Mouse (Mus musculus) liver, embryonic 14.5 days (tissue): ENCODE results near the gene Lrba. TPM values are rescaled to one million over a fixed set of nuclear protein-coding genes. Genes with fewer than 3 reads are reported as not detected.

Experiments
- ATAC-seq: fragments of 200-750 bp; cut with Nextera tagmentation; 2 replicates; pipeline ENCODE4 v1.8.0; 2017; ENCODE audit warnings: moderate number of reproducible peaks, mild to moderate bottlenecking, moderate library complexity; ENCODE audit not compliant: insufficient read depth
- DNase-seq, 3 experiments: peaks; one replicate each; pipeline ENCODE4 v3.0.0-alpha.2; 2012 to 2013; ENCODE audit warnings: low read depth in 3 of 3, low spot score in 3 of 3
- H3K27ac ChIP-seq: fragments of 300-500 bp; sonication (generic); 2 replicates; pipeline ENCODE4 v1.5.1; 2014; ENCODE audit warnings: moderate library complexity, mild to moderate bottlenecking, control low read depth, inconsistent platforms
- H3K27me3 ChIP-seq: fragments of 300-500 bp; sonication (generic); 2 replicates; pipeline ENCODE4 v1.6.1; 2014; ENCODE audit warnings: mild to moderate bottlenecking, low read length, moderate library complexity; ENCODE audit not compliant: control insufficient read depth, insufficient read depth
- H3K36me3 ChIP-seq: fragments of 300-500 bp; sonication (generic); replicated peaks from 2 replicates; pipeline ENCODE4 v1.6.1; 2014; ENCODE audit warnings: low read depth; ENCODE audit not compliant: control insufficient read depth, insufficient read depth
- H3K4me1 ChIP-seq, 2 experiments: fragments of 200-500 bp in 1 of 2; fragments of 300-500 bp in 1 of 2; sonication (generic) in 1 of 2; replicated peaks; 2 replicates each; pipeline ENCODE4 v1.6.1; 2012 to 2014; ENCODE audit warnings: antibody characterized with exemption in 1 of 2, inconsistent platforms in 1 of 2, low read length in 1 of 2; ENCODE audit not compliant: control insufficient read depth in 2 of 2, insufficient read depth in 2 of 2
- H3K4me2 ChIP-seq: fragments of 300-500 bp; sonication (generic); 2 replicates; pipeline ENCODE4 v1.6.1; 2014; ENCODE audit warnings: low read depth, mild to moderate bottlenecking, control low read depth, moderate library complexity
- H3K4me3 ChIP-seq, 2 experiments: fragments of 200-500 bp in 1 of 2; fragments of 300-500 bp in 1 of 2; sonication (generic) in 1 of 2; 2 replicates each; pipeline ENCODE4 v1.5.1; 2012 to 2014; ENCODE audit warnings: low read depth in 2 of 2, low read length in 2 of 2, mild to moderate bottlenecking in 2 of 2, control low read depth in 1 of 2, inconsistent platforms in 1 of 2, moderate library complexity in 1 of 2; ENCODE audit not compliant: insufficient read depth in 1 of 2
- H3K9ac ChIP-seq: fragments of 300-500 bp; sonication (generic); replicated peaks from 2 replicates; pipeline ENCODE4 v1.6.1; 2014; ENCODE audit warnings: mild to moderate bottlenecking, control low read depth, moderate library complexity
- H3K9me3 ChIP-seq: fragments of 300-500 bp; sonication (generic); 2 replicates; pipeline ENCODE4 v1.6.1; 2016; ENCODE audit warnings: low read length, mixed read lengths; ENCODE audit not compliant: control insufficient read depth
- CTCF ChIP-seq: IDR thresholded peaks from 2 replicates; pipeline ENCODE4 v1.5.1; 2016; ENCODE audit warnings: antibody characterized with exemption, low read depth, control low read depth
- EP300 ChIP-seq: IDR thresholded peaks from 2 replicates; pipeline ENCODE4 v1.6.1; 2016; ENCODE audit warnings: antibody characterized with exemption, low read depth
- WGBS: fragments of 180-500 bp; shearing (Covaris S2); extraction: QIAGEN DNeasy Blood & Tissue Kit; methylation state at CpG from one replicate; pipeline ENCODE4 v1.1.7; 2014; ENCODE audit not compliant: insufficient replicate concordance; 5-methylcytosine and 5-hydroxymethylcytosine counted together
- polyA plus RNA-seq, 2 experiments: library from polyadenylated mRNA; depleted of rRNA in 1 of 2; stranded (reverse) in 1 of 2; unstranded in 1 of 2; fragments of >200 nt; fragmentation: Nextera tagmentation in 1 of 2; extraction: Ambion mirVana in 1 of 2; gene quantifications; 2 replicates each; pipeline versions ENCODE4 v1.2.1 to v1.2.3; 2012 to 2014

The Lrba gene
- polyA plus RNA-seq, 2 experiments = 3.7 to 4.4 TPM

DNA sequence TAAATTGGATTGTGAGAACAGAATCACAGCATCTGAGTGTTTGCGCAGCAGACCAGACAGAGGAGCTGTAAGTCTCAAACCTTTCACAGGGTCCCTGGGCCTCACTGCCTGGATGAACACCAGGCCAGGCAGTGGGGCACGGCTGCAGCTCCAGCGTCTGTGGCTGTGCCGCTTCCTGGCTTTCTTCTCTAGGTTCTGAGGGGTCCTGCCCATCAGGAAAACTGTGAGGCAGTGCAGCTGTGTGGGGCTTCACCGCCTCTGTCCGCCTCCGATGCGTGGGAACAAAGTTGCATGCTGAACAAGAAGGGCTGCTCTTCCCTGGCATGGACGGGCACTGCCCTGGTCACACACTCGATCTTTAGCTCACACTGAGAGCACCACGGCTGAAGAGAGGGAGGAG, 560.5 kb downstream of the Lrba start:
- DNase-seq (no peak), ATAC-seq (no peak)
- H3K4me3 ChIP-seq = no peak overlapping the region
- no peaks in the 10 kb centered on the region; the same call in 1 of the 2 replicates for H3K36me3 ChIP-seq
- no peaks in the 10 kb centered on the region for H3K27me3 ChIP-seq
- no peaks in the 10 kb centered on the region for H3K9me3 ChIP-seq
- 56% methylated on average over 11 of the region's 11 CpGs for WGBS
- no peak overlapping the region for H3K27ac ChIP-seq
- no peak for TF ChIP-seq CTCF
- TF ChIP-seq EP300 = no peak
- no peak overlapping the region for H3K9ac ChIP-seq
- H3K4me1 ChIP-seq = no peaks in the 10 kb centered on the region
- H3K4me2 ChIP-seq = no peak overlapping the region

GRCm38 (mm10) chr3:86786280-86786679, 561.8 kb downstream of the Lrba start:
- Histone ChIP-seq H3K4me3 (no peak overlapping the region), H3K4me1 (no peaks in the 10 kb centered on the region), H3K9ac (no peak overlapping the region), H3K9me3 (no peaks in the 10 kb centered on the region), H3K4me2 (no peak overlapping the region), H3K27me3 (no peaks in the 10 kb centered on the region), H3K36me3 (no peaks in the 10 kb centered on the region; the same call in 1 of the 2 replicates), H3K27ac (no peak overlapping the region)
- TF ChIP-seq CTCF (no peak), EP300 (no peak)
- DNase-seq (no peak), ATAC-seq (no peak)
- WGBS = 83% methylated on average over 12 of the region's 12 CpGs

DNA sequence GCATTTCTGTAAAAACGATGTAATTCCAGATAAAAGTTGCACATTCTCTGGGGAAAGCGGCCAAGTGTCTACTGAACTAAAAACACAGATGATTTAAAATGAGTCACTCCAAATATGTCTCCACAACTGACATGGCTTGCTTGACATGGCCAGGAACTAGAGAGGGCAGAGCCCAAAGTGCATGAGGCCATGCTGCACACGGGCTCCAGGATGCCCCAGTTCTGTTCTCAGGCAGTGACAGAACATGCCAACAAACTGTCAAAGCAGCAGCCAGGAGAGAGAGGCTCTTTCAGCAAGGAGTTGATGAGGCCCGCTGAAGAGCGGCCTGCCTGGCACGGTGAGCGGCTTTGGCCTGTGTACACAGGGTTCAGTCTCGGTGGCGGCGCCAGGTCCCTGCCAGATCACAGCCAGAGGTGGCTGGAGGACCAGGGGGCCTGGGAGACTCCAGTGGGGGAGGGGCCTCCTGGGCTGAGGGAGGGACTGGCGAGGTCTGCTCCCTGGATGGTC, 562.4 kb downstream of the Lrba start:
- no peak overlapping the region for H3K27ac ChIP-seq
- WGBS = 70% methylated on average over 11 of the region's 11 CpGs
- H3K4me3 ChIP-seq = no peak overlapping the region
- H3K36me3 ChIP-seq = no peaks in the 10 kb centered on the region; the same call in 1 of the 2 replicates
- no peak overlapping the region for H3K9ac ChIP-seq
- no peaks in the 10 kb centered on the region for H3K4me1 ChIP-seq
- no peaks in the 10 kb centered on the region for H3K9me3 ChIP-seq
- H3K4me2 ChIP-seq = no peak overlapping the region
- H3K27me3 ChIP-seq = no peaks in the 10 kb centered on the region
- DNase-seq (no peak), ATAC-seq (no peak)
- TF ChIP-seq CTCF (no peak), EP300 (no peak)

DNA sequence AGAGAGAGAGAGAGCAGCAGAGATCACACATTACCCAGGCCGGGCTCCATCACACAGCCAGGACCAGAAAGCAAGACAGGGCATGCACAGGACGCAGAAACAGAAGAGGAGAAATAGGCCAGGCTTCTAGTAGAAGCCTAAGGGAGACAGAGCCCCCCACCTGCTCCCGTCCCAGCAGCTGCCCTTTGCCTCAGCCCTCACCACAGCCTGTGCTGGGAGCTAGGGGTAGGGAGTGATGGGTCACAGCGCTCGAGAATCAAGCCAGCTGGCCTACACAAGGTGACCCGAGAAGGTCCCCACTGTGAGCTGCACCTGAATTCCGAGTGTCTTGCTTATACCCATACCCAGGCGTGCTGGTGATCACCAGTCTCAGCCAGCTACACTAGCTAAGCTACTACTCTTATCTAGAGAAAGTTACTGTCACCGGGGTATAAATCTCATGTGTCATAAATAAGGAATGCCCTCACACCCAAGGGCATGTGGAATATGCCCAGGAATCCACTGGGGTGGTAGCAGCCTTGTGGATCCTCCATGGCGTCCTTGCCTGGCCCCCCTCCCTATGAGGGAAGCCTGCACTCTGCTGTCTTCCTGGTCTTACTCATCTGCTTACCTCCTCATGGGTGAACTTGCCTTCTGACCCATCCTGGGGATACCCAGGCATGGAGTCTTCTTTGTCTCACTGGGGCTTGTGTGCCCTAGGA, 563.1 kb downstream of the Lrba start:
- Histone ChIP-seq H3K9ac (no peak overlapping the region), H3K36me3 (no peaks in the 10 kb centered on the region; the same call in 1 of the 2 replicates), H3K27ac (no peak overlapping the region), H3K4me2 (no peak overlapping the region), H3K4me1 (no peaks in the 10 kb centered on the region), H3K9me3 (no peaks in the 10 kb centered on the region), H3K4me3 (no peak overlapping the region), H3K27me3 (no peaks in the 10 kb centered on the region)
- WGBS = 74% methylated on average over 10 of the region's 10 CpGs
- TF ChIP-seq EP300 (no peak), CTCF (no peak)
- ATAC-seq = no peak
- DNase-seq = no peak

DNA sequence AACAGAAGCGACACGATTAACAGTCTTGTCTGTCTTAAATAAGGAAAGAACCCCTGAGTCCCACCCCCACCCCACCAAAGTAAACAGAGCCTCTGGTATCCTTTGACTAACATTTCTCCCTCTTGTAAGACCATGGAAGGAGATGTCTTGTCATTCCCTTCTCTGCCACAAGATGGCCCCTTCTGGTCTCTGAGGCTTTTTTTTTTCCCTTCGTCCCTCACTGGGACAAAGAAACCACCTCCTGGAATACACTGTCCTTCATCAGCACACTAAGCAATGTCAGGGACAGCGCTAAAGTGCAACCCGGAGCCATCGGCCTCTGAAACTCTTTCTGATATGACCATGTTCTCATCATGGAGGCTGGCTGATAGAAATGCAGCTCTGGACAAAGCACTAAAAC, 564.2 kb downstream of the Lrba start:
- Histone ChIP-seq H3K27ac (no peak overlapping the region), H3K9ac (no peak overlapping the region), H3K4me2 (no peak overlapping the region), H3K4me3 (no peak overlapping the region), H3K27me3 (no peaks in the 10 kb centered on the region), H3K9me3 (no peaks in the 10 kb centered on the region), H3K4me1 (no peaks in the 10 kb centered on the region), H3K36me3 (no peaks in the 10 kb centered on the region; the same call in 1 of the 2 replicates)
- TF ChIP-seq EP300 (no peak), CTCF (peak; percentile 74)
- peak in 2 of 3 experiments; percentile 41 to 49 for DNase-seq
- 41% methylated on average over 6 of the region's 6 CpGs for WGBS
- no peak for ATAC-seq
